Mouse (Mus musculus) A20 (cell line): ENCODE results near the gene Cct3.
"Not testable (repeated sequence)": the region's sequence is repeated elsewhere in the genome, so short reads cannot be mapped to it uniquely, and the experiment has no call there.

ENCODE experiments used
- DNase-seq: peaks from one replicate; pipeline ENCODE4 v3.0.0-alpha.2; 2011; ENCODE audit warnings: low read depth, low spot score

Gene Cct3

GRCm38 (mm10) chr3:88361096-88361495 is 64.2 kb downstream of the Cct3 start:
- DNase-seq = no peak

- no peak for DNase-seq
These were observed 64.8 kb downstream of the Cct3 start for GRCm38 (mm10) chr3:88361612-88362313.

DNA sequence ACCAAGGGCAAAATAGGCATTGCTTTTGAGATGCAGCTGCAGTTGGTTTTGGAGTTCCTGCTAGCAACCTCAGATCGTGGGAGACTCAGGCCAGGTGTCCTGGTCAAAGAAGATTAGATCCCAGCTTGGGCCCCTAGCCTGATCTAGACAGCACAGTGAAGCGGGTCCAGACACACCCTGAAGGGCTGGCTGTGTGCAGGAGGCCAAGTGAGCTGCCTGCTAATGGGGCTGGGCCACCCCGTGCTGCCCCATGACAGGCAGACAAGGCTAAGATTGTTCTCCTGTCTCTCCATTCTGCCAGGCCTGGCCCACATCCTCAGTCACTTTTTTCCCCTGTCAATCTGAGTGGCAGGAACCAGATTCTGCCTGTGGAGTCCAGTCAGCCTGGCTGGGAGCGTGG is 66.8 kb downstream of the Cct3 start:
- no peak for DNase-seq

DNA sequence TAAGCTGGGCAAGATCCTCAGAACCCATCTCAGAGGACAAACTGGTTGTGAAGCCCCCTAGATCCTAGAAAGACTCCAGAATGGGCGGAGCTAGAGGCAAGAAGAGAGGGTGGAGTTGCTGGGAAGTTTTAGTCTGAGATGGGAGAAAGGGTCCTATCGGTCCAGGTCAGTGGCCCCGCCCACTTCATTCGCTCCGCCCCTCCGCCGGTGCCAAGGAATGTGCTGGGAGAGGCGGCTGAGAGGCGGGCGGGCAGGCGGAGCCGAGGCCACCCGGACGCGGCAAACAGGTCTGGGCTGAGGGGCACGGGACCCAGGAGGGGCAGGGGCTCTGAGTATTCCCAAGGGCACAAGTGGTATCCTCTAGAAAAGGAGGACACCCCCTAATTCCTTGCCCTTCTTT is 67.4 kb downstream of the Cct3 start, which contains the start of gene Paqr6:
Gene Paqr6 (plus strand): TSS at position 248 of the 400 bp plus-strand sequence.
- DNase-seq = no peak

- no peak for DNase-seq
These were observed 68.9 kb downstream of the Cct3 start for GRCm38 (mm10) chr3:88365705-88366361.

GRCm38 (mm10) chr3:88366830-88367428 is 70.0 kb downstream of the Cct3 start:
- not testable (repeated sequence) for DNase-seq

- not testable (repeated sequence) for DNase-seq
These were observed 70.6 kb downstream of the Cct3 start for GRCm38 (mm10) chr3:88367517-88367916.

DNA sequence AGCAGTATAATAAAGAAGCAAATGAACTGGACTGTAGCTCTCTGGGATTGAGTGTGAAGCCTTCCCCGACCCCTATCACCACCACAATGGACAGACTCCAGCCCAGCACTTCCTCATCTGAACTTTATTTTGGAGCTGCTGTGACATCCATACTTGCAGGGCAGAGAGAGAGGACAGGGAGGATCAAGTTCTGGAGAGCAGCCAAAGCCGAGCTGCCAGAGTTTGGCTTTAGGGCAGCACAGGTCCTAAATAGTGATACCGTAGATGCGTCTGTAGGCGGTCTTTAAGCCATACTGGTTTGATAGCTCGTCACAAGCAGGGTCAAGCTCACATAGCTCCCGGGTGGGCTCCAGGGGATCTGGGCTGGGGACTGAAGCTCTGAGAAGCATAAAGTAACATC is 71.6 kb downstream of the Cct3 start:
- not testable (repeated sequence) for DNase-seq
